Mouse (Mus musculus) stomach, postnatal 0 days (tissue): Measurements from ENCODE around the gene Cenpo. TPM values are rescaled to one million over a fixed set of nuclear protein-coding genes. Genes with fewer than 3 reads are reported as not detected.

Experiments
- ATAC-seq: fragments of 200-750 bp; cut with Nextera tagmentation; 2 replicates; pipeline ENCODE4 v1.8.0; 2017; ENCODE audit not compliant: low FRiP score, low TSS enrichment
- DNase-seq: peaks from one replicate; pipeline ENCODE4 v3.0.0-alpha.2; 2016; ENCODE audit warnings: low spot score
- H3K27ac ChIP-seq: fragments of 300-500 bp; sonication (generic); replicated peaks from 2 replicates; pipeline ENCODE4 v1.5.1; 2014; ENCODE audit warnings: mild to moderate bottlenecking, control low read depth
- H3K27me3 ChIP-seq: fragments of 300-500 bp; sonication (generic); 2 replicates; pipeline ENCODE4 v1.6.1; 2014; ENCODE audit warnings: low read length; ENCODE audit not compliant: control insufficient read depth, insufficient read depth
- H3K36me3 ChIP-seq: fragments of 300-500 bp; sonication (generic); 2 replicates; pipeline ENCODE4 v1.6.1; 2014; ENCODE audit warnings: low read length, mixed read lengths; ENCODE audit not compliant: control insufficient read depth, insufficient read depth
- H3K4me1 ChIP-seq: fragments of 300-500 bp; sonication (generic); replicated peaks from 2 replicates; pipeline ENCODE4 v1.6.1; 2014; ENCODE audit warnings: antibody characterized with exemption; ENCODE audit not compliant: control insufficient read depth, insufficient read depth
- H3K4me2 ChIP-seq: fragments of 300-500 bp; sonication (generic); replicated peaks from 2 replicates; pipeline ENCODE4 v1.6.1; 2014; ENCODE audit warnings: low read depth, mild to moderate bottlenecking, control low read depth, moderate library complexity
- H3K4me3 ChIP-seq: fragments of 300-500 bp; sonication (generic); 2 replicates; pipeline ENCODE4 v1.5.1; 2014; ENCODE audit warnings: low read depth, low read length, control low read depth
- H3K9ac ChIP-seq: fragments of 300-500 bp; sonication (generic); 2 replicates; pipeline ENCODE4 v1.6.1; 2014; ENCODE audit warnings: mild to moderate bottlenecking, low read length, control low read depth, mixed read lengths
- H3K9me3 ChIP-seq: fragments of 300-500 bp; sonication (generic); 2 replicates; pipeline ENCODE4 v1.6.1; 2016; ENCODE audit warnings: low read length; ENCODE audit not compliant: control insufficient read depth
- CTCF ChIP-seq: IDR thresholded peaks from 2 replicates; pipeline ENCODE4 v1.5.1; 2016; ENCODE audit warnings: antibody characterized with exemption, low read depth, mild to moderate bottlenecking, moderate library complexity
- EP300 ChIP-seq: optimal IDR thresholded peaks from 2 replicates; pipeline ENCODE3; 2016; ENCODE audit warnings: antibody characterized with exemption
- WGBS: fragments of 180-500 bp; shearing (Covaris S2); extraction: QIAGEN DNeasy Blood & Tissue Kit; methylation state at CpG from one replicate; pipeline ENCODE4 v1.1.7; 2014; 5-methylcytosine and 5-hydroxymethylcytosine counted together
- polyA plus RNA-seq: library from polyadenylated mRNA; unstranded; fragments of >200 nt; fragmentation: Nextera tagmentation; extraction: Ambion mirVana; gene quantifications from 2 replicates; pipeline ENCODE4 v1.2.1, GENCODE M21; 2015

Gene Cenpo
- 4.7 and 5.3 TPM in 2 replicates for polyA plus RNA-seq

DNA sequence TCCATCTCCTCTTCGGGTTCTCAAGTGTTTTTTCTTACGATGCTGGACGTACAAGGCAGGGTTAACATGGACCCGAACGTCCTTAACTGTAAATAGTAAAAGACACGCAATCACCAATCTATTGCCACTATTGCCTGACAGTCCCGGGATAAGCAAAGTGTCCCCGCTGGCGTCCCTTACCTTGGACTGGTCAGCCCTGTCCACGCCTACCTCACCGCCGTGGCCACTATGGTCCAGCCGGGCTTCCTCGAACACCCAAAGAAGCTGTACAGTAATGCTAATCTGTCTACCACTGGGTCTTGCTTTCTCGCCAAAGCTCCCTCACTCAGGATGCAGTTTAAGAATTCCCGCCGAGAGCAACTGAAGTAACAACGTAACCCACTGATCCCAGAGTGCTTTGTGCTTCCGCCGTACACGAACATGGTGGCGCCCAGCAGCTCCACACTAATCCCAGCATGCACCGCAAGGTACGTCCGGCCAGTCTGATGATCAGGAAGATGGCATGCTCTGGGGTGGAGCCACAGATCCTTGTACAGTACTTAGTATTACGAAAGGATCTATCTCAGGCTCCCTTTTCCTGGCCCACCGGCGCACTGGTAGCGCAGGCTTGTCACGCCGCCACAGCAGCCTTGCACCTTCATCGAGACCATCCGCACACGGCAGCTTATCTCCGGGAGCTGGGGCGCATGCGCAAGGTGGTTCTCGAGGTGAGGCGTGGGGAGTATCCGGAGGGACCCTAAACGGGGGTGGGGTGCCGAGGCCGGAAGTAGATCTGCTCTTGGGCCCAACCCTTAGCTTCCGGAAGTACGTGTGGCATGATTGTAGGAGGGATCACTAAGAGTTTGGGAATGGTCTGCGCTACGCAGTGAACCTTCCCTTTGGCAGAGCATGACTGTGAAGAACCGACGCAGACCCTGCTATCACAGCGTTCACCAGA, at the start of gene Cenpo, which contains the start of gene Ptrhd1:
TSS of gene Cenpo (minus strand) at position 723 of the 937 bp plus-strand sequence.
TSS of gene Ptrhd1 (plus strand) at position 456 of the 937 bp plus-strand sequence.
- TF ChIP-seq CTCF: peak; percentile 7; the same call in 1 of the 2 replicates
- no peak for TF ChIP-seq EP300
- H3K27ac ChIP-seq: peak within 1 kb of the TSS; percentile 92
- H3K36me3 ChIP-seq: peaks cover 2% of the 10 kb centered on the region; the same call in 1 of the 2 replicates
- H3K9me3 ChIP-seq: no peaks in the 10 kb centered on the region
- H3K4me1 ChIP-seq: no peaks in the 10 kb centered on the region
- DNase-seq (peak; percentile 95), ATAC-seq (peak; percentile 99)
- H3K9ac ChIP-seq: peak within 1 kb of the TSS; percentile 74
- H3K4me3 ChIP-seq: peak within 1 kb of the TSS; percentile 73
- peak within 1 kb of the TSS; percentile 71 for H3K4me2 ChIP-seq
- H3K27me3 ChIP-seq: no peaks in the 10 kb centered on the region
- WGBS: under 1% methylated on average over 50 of the region's 50 CpGs

DNA sequence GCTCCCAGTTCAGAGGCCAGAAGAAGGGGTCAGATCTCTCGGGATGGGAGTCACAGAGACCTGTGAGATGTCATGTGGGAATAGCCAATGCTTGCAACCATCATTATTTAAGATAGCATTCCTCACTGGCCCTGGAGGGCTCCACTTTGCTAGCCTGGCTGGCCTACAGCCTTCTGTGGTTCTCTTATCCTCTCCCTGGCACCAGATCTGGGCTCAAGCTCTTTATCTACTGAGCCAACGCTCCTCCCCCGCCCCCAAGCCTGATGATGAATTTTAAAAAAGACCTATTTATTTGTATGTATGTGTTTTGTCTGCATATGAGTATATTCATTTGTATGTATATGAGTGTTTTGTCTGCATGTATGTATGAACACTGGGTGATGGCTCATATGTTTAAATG, 45.8 kb upstream of the Cenpo start:
- Histone ChIP-seq H3K4me2 (no peak overlapping the region), H3K9ac (no peak overlapping the region), H3K27ac (no peak overlapping the region), H3K4me3 (no peak overlapping the region), H3K4me1 (no peaks in the 10 kb centered on the region), H3K27me3 (no peaks in the 10 kb centered on the region), H3K9me3 (no peaks in the 10 kb centered on the region), H3K36me3 (no peaks in the 10 kb centered on the region)
- ATAC-seq (no peak), DNase-seq (no peak)
- TF ChIP-seq EP300 (no peak), CTCF (no peak)
- 90% methylated on average over 3 of the region's 3 CpGs for WGBS

DNA sequence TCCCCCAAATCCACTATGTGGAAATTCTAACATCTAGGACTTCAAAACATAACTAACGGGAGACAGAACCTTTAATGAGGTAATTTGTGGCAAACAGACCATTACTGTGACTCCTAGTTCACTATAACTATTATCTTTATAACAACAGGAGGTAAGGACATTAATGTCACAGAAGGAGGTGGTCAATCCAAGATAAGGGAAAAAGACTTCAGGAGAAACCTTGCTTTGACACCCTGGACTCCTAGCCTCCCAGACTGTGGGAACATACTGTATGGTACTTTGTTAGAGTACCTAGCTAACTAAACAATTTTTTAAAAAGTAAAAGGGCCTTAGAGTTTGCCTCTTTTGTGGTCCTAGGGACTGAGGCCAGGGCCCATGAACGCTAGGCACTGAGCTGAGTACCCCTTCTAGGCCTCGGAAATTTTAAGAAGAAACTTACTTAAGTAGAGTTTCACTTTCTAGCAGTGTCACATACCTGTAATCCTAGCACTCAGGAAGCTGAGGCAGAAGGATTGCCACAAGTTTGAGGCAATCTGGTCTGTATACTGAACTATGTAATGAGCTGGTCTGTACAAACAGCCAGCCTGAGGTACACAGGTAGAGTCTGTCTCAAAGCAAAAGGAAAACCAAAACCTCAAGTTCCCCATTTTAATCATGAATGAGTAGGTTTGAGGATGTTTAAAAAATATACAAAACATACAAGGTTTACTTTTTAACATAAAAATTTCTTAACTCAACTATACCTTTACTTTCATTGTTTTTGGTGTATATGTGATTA, 45.1 kb upstream of the Cenpo start:
- WGBS: 92% methylated on average over 3 of the region's 3 CpGs
- Histone ChIP-seq H3K36me3 (0 out of 2 replicates have a peak, but pooled peaks cover 3% of the 10 kb centered on the region), H3K4me2 (no peak overlapping the region), H3K4me1 (no peaks in the 10 kb centered on the region), H3K27me3 (no peaks in the 10 kb centered on the region), H3K9ac (no peak overlapping the region), H3K4me3 (no peak overlapping the region), H3K9me3 (no peaks in the 10 kb centered on the region), H3K27ac (no peak overlapping the region)
- TF ChIP-seq CTCF (no peak), EP300 (no peak)
- DNase-seq (no peak), ATAC-seq (no peak)

- Histone ChIP-seq H3K27me3 (no peaks in the 10 kb centered on the region), H3K4me3 (no peak overlapping the region), H3K9ac (no peak overlapping the region), H3K4me1 (no peaks in the 10 kb centered on the region), H3K27ac (no peak overlapping the region), H3K9me3 (no peaks in the 10 kb centered on the region), H3K4me2 (no peak overlapping the region), H3K36me3 (peaks cover 14% of the 10 kb centered on the region)
- 89% methylated on average over 6 of the region's 6 CpGs for WGBS
- no peak for TF ChIP-seq CTCF
- no peak for TF ChIP-seq EP300
- DNase-seq: no peak
- ATAC-seq: no peak
Observed at GRCm38 (mm10) chr12:4271078-4271477, 37.0 kb upstream of the Cenpo start.

GRCm38 (mm10) chr12:4267765-4268164, 33.7 kb upstream of the Cenpo start:
- Histone ChIP-seq H3K9ac (no peak overlapping the region), H3K9me3 (no peaks in the 10 kb centered on the region), H3K27ac (no peak overlapping the region), H3K4me1 (no peaks in the 10 kb centered on the region), H3K4me2 (no peak overlapping the region), H3K27me3 (no peaks in the 10 kb centered on the region), H3K36me3 (peaks cover 15% of the 10 kb centered on the region), H3K4me3 (no peak overlapping the region)
- no peak for DNase-seq
- 90% methylated on average over 4 of the region's 4 CpGs for WGBS
- TF ChIP-seq EP300 (no peak), CTCF (no peak)
- ATAC-seq: no peak
